Mouse (Mus musculus) T-helper 17 cell (primary cell): ENCODE results near the gene Tbc1d8.

ENCODE experiments used
- in situ Hi-C, 2 experiments: fragments of 300-600 bp; cut with MboI, MseI; formaldehyde crosslinking; loops; 1 replicate in 1 of 2; 2 replicates in 1 of 2; pipeline ENCODE4 v1.15.1; 2025; ENCODE audit warnings: high pct_unique_total_duplicates in 2 of 2

Tbc1d8 gene

GRCm38 (mm10) chr1:39478057-39478895, at the start of gene Tbc1d8:
Gene Tbc1d8 (minus strand): TSS chr1:39478755.
- in situ Hi-C loops, result no loop called here

- in situ Hi-C loops, result no loop called here
Observed at GRCm38 (mm10) chr1:39528319-39528718, 49.8 kb upstream of the Tbc1d8 start.

GRCm38 (mm10) chr1:39527432-39527831, 48.9 kb upstream of the Tbc1d8 start:
- in situ Hi-C loops, result no loop called here

- in situ Hi-C loops, result no loop called here
Observed at GRCm38 (mm10) chr1:39526371-39527167, 48.0 kb upstream of the Tbc1d8 start.

- in situ Hi-C loops, result no loop called here
Observed at GRCm38 (mm10) chr1:39525763-39526162, 47.2 kb upstream of the Tbc1d8 start.

- in situ Hi-C loops, result loop anchor here (5.0 kb wide), 3 partner anchors 130 to 515 kb away; no protein-coding TSS in a partner anchor
Observed at GRCm38 (mm10) chr1:39522519-39522918, 44.0 kb upstream of the Tbc1d8 start.

- in situ Hi-C loops, result loop anchor here (5.0 kb wide), 3 partner anchors 129 to 514 kb away; no protein-coding TSS in a partner anchor
Observed at GRCm38 (mm10) chr1:39521326-39521725, 42.8 kb upstream of the Tbc1d8 start.

- in situ Hi-C loops, result no loop called here
Observed at GRCm38 (mm10) chr1:39515303-39515991, 36.9 kb upstream of the Tbc1d8 start.

GRCm38 (mm10) chr1:39512183-39512582, 33.6 kb upstream of the Tbc1d8 start:
- in situ Hi-C loops, result no loop called here

- in situ Hi-C loops, result no loop called here
Observed at GRCm38 (mm10) chr1:39511775-39512174, 33.2 kb upstream of the Tbc1d8 start.

- in situ Hi-C loops, result loop anchor here in 1 of 2 experiments (10.0 kb wide), 1 partner anchor 111 kb away; no protein-coding TSS in a partner anchor
Observed at GRCm38 (mm10) chr1:39505600-39505999, 27.0 kb upstream of the Tbc1d8 start.

- in situ Hi-C loops, result loop anchor here (5.0 to 10.0 kb wide), 2 partner anchors 109 to 502 kb away; no protein-coding TSS in a partner anchor
Observed at GRCm38 (mm10) chr1:39504261-39504660, 25.7 kb upstream of the Tbc1d8 start.

GRCm38 (mm10) chr1:39502817-39503633, 24.5 kb upstream of the Tbc1d8 start:
- in situ Hi-C loops, result loop anchor here (5.0 to 10.0 kb wide), 2 partner anchors 108 to 501 kb away; no protein-coding TSS in a partner anchor

- in situ Hi-C loops, result no loop called here
Observed at GRCm38 (mm10) chr1:39499485-39499941, 21.0 kb upstream of the Tbc1d8 start.

GRCm38 (mm10) chr1:39497748-39498147, 19.2 kb upstream of the Tbc1d8 start:
- in situ Hi-C loops, result no loop called here

- in situ Hi-C loops, result no loop called here
Observed at GRCm38 (mm10) chr1:39496995-39497394, 18.4 kb upstream of the Tbc1d8 start.

- in situ Hi-C loops, result no loop called here
Observed at GRCm38 (mm10) chr1:39493664-39494063, 15.1 kb upstream of the Tbc1d8 start.

- in situ Hi-C loops, result no loop called here
Observed at GRCm38 (mm10) chr1:39493165-39493564, 14.6 kb upstream of the Tbc1d8 start.

- in situ Hi-C loops, result no loop called here
Observed at GRCm38 (mm10) chr1:39487370-39487769, 8.8 kb upstream of the Tbc1d8 start.

- in situ Hi-C loops, result no loop called here
Observed at GRCm38 (mm10) chr1:39482115-39482815, 3.7 kb upstream of the Tbc1d8 start.
